8 mouse cellular contexts compared by ENCODE assay signal in the genomic region with DNA sequence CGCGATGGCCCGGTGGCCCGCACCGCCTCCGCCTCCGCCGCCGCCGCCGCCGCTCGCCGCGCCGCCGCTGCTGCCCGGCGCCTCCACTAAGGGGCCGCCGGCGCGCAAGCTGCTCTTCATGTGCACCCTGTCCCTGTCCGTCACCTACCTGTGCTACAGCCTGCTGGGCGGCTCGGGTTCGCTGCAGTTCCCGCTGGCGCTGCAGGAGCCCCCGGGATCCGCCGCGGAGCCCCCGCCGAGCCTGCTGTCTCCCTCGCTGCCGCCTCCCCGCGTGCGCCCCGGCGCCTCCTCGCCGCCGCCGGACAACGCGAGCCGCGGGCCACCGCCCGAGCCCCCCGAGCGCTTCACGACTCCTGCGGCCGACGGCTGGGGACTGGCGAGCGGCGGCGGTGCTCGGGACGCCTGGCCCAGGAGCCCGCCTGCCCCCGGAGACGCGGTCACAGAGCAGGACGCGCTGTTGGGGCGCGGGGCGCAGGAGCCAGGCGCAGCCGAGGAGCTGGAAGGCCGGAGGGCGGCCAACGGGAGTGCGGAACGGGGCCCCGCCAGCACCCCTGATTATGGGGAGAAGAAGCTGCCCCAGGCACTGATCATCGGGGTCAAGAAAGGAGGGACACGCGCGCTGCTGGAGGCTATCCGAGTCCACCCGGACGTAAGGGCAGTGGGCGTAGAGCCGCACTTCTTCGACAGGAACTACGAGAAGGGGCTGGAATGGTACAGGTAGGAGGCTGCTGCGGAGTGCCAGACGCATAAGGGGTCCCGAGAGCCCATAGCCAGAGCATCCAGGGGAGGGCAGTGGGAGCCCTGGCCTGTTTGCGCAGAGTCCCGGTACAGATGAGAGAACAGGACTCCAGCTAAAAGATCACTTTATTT. TPM values are rescaled to one million over a fixed set of nuclear protein-coding genes. Genes with fewer than 3 reads are reported as not detected.
A peak's percentile ranks its signal among the peaks of the same experiment; 100 is the strongest.
DNase-seq lines count a peak whose midpoint lies in the region; ATAC-seq and TF ChIP-seq lines count a peak whose summit lies in the region.

No protein-coding gene starts in this region.

- DNase-seq in kidney, postnatal 0 days (ENCODE audit: low spot score): no peak
- DNase-seq in kidney, postnatal 36 days: no peak
- peak; percentile 43 for DNase-seq in embryo, embryonic 11 days
- peak; percentile 52 for DNase-seq in hindbrain, embryonic 11.5 days (ENCODE audit: low spot score)
- DNase-seq in left cerebral cortex, adult 11 months (ENCODE audit: low spot score): no peak

- H3K9ac ChIP-seq in kidney, postnatal 0 days (ENCODE audit: low read depth, low read length): no peak overlapping the region
- peak overlapping the region; percentile 38; the same call in 1 of the 2 replicates for H3K9ac ChIP-seq in hindbrain, embryonic 11.5 days (ENCODE audit: low read depth, low read length)
- peak overlapping the region; percentile 76 for H3K9ac ChIP-seq in midbrain, embryonic 13.5 days (replicated peaks)

- H3K4me3 ChIP-seq in kidney, postnatal 0 days (replicated peaks; ENCODE audit: low read depth, low read length): peak overlapping the region; percentile 54
- peak overlapping the region; percentile 67 for H3K4me3 ChIP-seq in hindbrain, embryonic 11.5 days (ENCODE audit: low read depth, low read length)
- peak overlapping the region; percentile 66 for H3K4me3 ChIP-seq in midbrain, embryonic 13.5 days (replicated peaks)

- peaks cover 53% of the 10 kb centered on the region for H3K27me3 ChIP-seq in kidney, postnatal 0 days (ENCODE audit: insufficient read depth, low read length)
- peaks cover 42% of the 10 kb centered on the region for H3K27me3 ChIP-seq in hindbrain, embryonic 11.5 days (ENCODE audit: control insufficient read depth, insufficient read depth, low read length)
- peaks cover 80% of the 10 kb centered on the region for H3K27me3 ChIP-seq in midbrain, embryonic 13.5 days

- H3K36me3 ChIP-seq in kidney, postnatal 0 days (ENCODE audit: insufficient read depth, low read length): no peaks in the 10 kb centered on the region
- no peaks in the 10 kb centered on the region for H3K36me3 ChIP-seq in hindbrain, embryonic 11.5 days (ENCODE audit: control insufficient read depth, insufficient read depth, low read length)
- H3K36me3 ChIP-seq in midbrain, embryonic 13.5 days: no peaks in the 10 kb centered on the region

- no peak for ATAC-seq in kidney, postnatal 0 days (replicated peaks; ENCODE audit: low FRiP score, low read depth)
- peak; percentile 59 for ATAC-seq in hindbrain, embryonic 11.5 days (ENCODE audit: low FRiP score)
- peak; percentile 64 for ATAC-seq in midbrain, embryonic 13.5 days
- no peak for ATAC-seq in activated CD4-positive, CD25-positive, alpha-beta regulatory T cell, adult 4 months
- no peak for ATAC-seq in granulocyte monocyte progenitor cell, adult 5-6 weeks (replicated peaks; ENCODE audit: poor library complexity, severe bottlenecking)

- under 1% methylated on average over 68 of the region's 97 CpGs for WGBS in kidney, postnatal 0 days
- under 1% methylated on average over 71 of the region's 97 CpGs for WGBS in hindbrain, embryonic 11.5 days
- under 1% methylated on average over 80 of the region's 97 CpGs for WGBS in midbrain, embryonic 13.5 days

- H3K4me2 ChIP-seq in kidney, postnatal 0 days (ENCODE audit: low read length): peak overlapping the region; percentile 95
- peak overlapping the region; percentile 99 for H3K4me2 ChIP-seq in hindbrain, embryonic 11.5 days (replicated peaks; ENCODE audit: low read depth, low read length)
- peak overlapping the region; percentile 88 for H3K4me2 ChIP-seq in midbrain, embryonic 13.5 days (replicated peaks)

- no peaks in the 10 kb centered on the region for H3K9me3 ChIP-seq in kidney, postnatal 0 days (replicated peaks; ENCODE audit: low read length)
- no peaks in the 10 kb centered on the region for H3K9me3 ChIP-seq in hindbrain, embryonic 11.5 days (ENCODE audit: control insufficient read depth, low read length)
- H3K9me3 ChIP-seq in midbrain, embryonic 13.5 days: no peaks in the 10 kb centered on the region

- peaks cover 6% of the 10 kb centered on the region; the same call in 1 of the 2 replicates for H3K4me1 ChIP-seq in kidney, postnatal 0 days (replicated peaks; ENCODE audit: insufficient read depth, low read length)
- H3K4me1 ChIP-seq in hindbrain, embryonic 11.5 days (replicated peaks; ENCODE audit: control insufficient read depth, insufficient read depth, low read length): peaks cover 2% of the 10 kb centered on the region; the same call in 1 of the 2 replicates
- peaks cover 20% of the 10 kb centered on the region for H3K4me1 ChIP-seq in midbrain, embryonic 13.5 days (replicated peaks)

- no peak for TF ChIP-seq CTCF in kidney, postnatal 0 days (IDR thresholded peaks at IDR 0.05; ENCODE audit: low read depth)

- no peak overlapping the region for H3K27ac ChIP-seq in kidney, postnatal 0 days
- no peak overlapping the region for H3K27ac ChIP-seq in hindbrain, embryonic 11.5 days (ENCODE audit: low read depth, low read length)
- peak overlapping the region; percentile 19; the same call in 1 of the 2 replicates for H3K27ac ChIP-seq in midbrain, embryonic 13.5 days

RNA-seq across cellular contexts. Expression of a gene that starts 0.7 kb away (rescaled TPM):
- 0.04 TPM in 1 of 2 replicates, not detected in the other for polyA plus RNA-seq in kidney, postnatal 0 days (2015; fragmentation: Nextera tagmentation; extraction: Ambion mirVana)
- polyA plus RNA-seq in hindbrain, embryonic 11.5 days (2014; fragmentation: Nextera tagmentation; extraction: Ambion mirVana): 0.32 and 0.43 TPM in 2 replicates
- polyA plus RNA-seq in midbrain, embryonic 13.5 days (2015; fragmentation: Nextera tagmentation; extraction: Ambion mirVana): 7.6 and 8.8 TPM in 2 replicates
- polyA plus RNA-seq in activated CD4-positive, CD25-positive, alpha-beta regulatory T cell, adult 4 months (2017; shearing (Covaris generic)): not detected
- total RNA-seq in granulocyte monocyte progenitor cell, adult 5-6 weeks (2014; fragmentation: Nextera tagmentation): not detected in 2 replicates
- not detected in 2 replicates for total RNA-seq in granulocyte monocyte progenitor cell, adult 5-6 weeks (2017)

Comparison
In these comparisons a context has a peak if more than half of its experiments do, and no peak if none do; other contexts are left out.
1. ATAC-seq: peak in hindbrain, embryonic 11.5 days (single experiment) and midbrain, embryonic 13.5 days (single experiment); none in kidney, postnatal 0 days (single experiment), activated CD4-positive, CD25-positive, alpha-beta regulatory T cell, adult 4 months (single experiment) and granulocyte monocyte progenitor cell, adult 5-6 weeks (single experiment).
2. DNase-seq: peak in embryo, embryonic 11 days (single experiment) and hindbrain, embryonic 11.5 days (single experiment); none in kidney, postnatal 0 days (single experiment), kidney, postnatal 36 days (0 of 2) and left cerebral cortex, adult 11 months (single experiment).
3. Peak in every context shown above with its lines, with median percentiles within 50 percentile points of each other: H3K4me2 ChIP-seq and H3K4me3 ChIP-seq.